Mouse (Mus musculus): ENCODE measurements around the gene Grin2b.

The Grin2b gene

DNA sequence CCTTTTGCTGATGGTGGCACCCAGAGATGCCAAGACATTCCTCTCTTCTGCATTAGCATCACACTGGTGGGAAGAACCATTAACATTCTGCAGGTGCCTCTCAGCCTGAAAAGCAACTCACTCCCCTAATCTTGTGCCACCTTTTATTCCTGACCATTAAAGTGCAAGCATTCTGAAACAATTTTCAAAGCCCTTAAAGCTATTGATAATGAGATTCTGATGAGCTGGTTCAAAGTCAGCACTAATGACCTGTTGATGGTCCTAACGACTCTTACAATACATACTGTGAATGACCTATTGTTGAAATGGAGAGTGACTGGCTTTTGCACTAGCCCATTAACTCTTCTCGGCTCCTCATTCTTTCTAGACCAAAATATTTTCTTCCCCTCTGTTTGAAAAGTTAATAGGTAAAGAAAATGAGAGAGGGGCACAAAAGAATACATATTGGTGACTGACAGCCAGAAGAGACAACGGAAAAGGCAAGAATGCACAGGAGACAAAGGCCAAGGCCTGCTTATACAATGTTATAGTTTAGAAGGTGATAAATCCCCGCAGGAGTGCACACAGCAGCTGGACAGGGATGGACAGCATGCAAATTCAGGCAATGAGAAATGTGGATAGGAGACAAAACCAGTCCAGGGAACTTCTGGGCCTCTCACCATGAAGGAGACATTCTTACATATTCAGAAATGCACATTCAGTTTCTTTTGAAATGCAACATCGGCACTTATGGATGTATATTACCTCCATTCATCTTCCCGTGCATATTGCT, 59.5 kb downstream of the Grin2b start:
- in situ Hi-C loops (cut with MboI; ENCODE audit: low pct_unique_long_range_greater_than_20kb in 1 of 2, low sequenced_read_pairs in 2 of 2, unreplicated experiment in 1 of 2) = no loop called here

- in situ Hi-C loops (cut with MboI; ENCODE audit: low pct_unique_long_range_greater_than_20kb in 1 of 2, low sequenced_read_pairs in 2 of 2, unreplicated experiment in 1 of 2) = no loop called here
Measured at GRCm38 (mm10) chr6:136109172-136109571, 64.1 kb downstream of the Grin2b start.

DNA sequence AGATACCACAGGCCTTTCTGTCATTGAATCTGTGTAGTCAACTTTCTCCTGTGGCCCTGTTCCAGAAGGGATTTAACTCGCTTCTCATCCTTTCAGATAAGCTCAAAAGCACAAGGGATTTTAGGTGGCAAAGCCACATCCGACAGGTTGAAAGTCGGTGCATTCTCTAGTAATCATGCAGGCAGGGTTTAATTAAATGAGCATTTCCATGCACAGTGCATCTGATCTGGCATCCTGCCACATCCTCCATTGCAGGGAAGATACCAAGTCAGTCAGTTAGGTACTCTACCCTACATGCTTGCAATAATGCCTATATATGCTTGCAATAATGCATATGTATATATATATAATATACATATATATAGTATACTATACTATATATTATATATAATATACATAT, 64.8 kb downstream of the Grin2b start:
- in situ Hi-C loops (cut with MboI; ENCODE audit: low pct_unique_long_range_greater_than_20kb in 1 of 2, low sequenced_read_pairs in 2 of 2, unreplicated experiment in 1 of 2) = no loop called here

- in situ Hi-C loops (cut with MboI; ENCODE audit: low pct_unique_long_range_greater_than_20kb in 1 of 2, low sequenced_read_pairs in 2 of 2, unreplicated experiment in 1 of 2) = no loop called here
Measured at GRCm38 (mm10) chr6:136105221-136105620, 68.1 kb downstream of the Grin2b start.

- in situ Hi-C loops (cut with MboI; ENCODE audit: low pct_unique_long_range_greater_than_20kb in 1 of 2, low sequenced_read_pairs in 2 of 2, unreplicated experiment in 1 of 2) = no loop called here
Measured at GRCm38 (mm10) chr6:136100241-136100640, 73.1 kb downstream of the Grin2b start.

DNA sequence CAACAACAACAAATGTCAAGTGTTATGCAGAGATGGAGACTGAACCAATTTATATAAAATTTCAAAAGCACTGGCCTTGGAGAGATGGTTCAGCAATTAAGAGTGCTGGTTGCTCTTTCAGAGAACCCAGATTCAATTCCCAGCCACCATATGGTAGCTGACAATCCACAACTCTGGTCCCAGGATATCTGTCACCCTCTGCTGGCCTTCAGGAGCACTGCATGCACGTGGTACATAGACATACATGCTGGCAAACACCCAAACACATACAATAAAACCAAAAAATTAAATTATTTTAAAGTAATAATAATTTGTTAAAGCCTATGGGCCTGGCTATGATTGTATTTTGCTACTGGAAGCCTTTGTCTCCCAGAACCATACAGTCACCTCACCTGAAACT, 77.0 kb downstream of the Grin2b start:
- in situ Hi-C loops (cut with MboI; ENCODE audit: low pct_unique_long_range_greater_than_20kb in 1 of 2, low sequenced_read_pairs in 2 of 2, unreplicated experiment in 1 of 2) = no loop called here

DNA sequence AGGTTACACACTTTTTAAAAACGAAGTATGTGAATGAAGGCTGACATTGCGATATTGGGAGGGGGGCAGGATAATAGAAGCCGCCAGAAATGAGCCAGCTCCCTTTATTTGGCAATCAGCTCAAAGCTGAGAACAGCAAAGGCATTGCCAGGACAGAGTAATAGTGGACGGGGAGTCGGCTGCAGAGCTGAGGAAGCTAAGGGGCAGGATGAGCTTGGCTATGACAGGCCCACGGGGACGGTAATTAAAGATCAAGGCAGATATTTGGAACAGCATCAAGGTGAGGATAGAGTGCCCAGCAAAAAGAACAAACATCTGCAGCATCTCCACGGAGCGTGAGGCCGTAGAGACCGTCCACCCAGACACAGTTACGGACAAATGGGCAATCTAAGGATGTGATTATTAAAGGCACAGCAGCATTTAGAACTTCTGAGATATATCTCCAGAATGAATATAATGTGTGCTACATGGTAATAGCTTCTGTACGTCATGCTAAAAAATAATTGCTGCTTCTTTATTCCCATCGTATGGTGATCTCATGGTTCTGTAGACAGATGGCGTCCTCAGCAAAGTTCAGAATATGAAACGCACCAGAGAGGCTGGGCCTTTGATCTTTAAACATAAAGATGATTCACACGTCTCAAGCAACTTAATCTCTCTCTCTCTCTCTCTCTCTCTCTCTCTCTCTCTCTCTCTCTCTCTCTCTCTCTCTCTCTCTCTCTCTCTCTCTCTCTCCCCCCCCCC, 93.1 kb downstream of the Grin2b start:
- in situ Hi-C loops (cut with MboI; ENCODE audit: low pct_unique_long_range_greater_than_20kb in 1 of 2, low sequenced_read_pairs in 2 of 2, unreplicated experiment in 1 of 2) = no loop called here

GRCm38 (mm10) chr6:136072326-136073054, 100.8 kb downstream of the Grin2b start:
- in situ Hi-C loops (cut with MboI; ENCODE audit: low pct_unique_long_range_greater_than_20kb in 1 of 2, low sequenced_read_pairs in 2 of 2, unreplicated experiment in 1 of 2) = no loop called here

DNA sequence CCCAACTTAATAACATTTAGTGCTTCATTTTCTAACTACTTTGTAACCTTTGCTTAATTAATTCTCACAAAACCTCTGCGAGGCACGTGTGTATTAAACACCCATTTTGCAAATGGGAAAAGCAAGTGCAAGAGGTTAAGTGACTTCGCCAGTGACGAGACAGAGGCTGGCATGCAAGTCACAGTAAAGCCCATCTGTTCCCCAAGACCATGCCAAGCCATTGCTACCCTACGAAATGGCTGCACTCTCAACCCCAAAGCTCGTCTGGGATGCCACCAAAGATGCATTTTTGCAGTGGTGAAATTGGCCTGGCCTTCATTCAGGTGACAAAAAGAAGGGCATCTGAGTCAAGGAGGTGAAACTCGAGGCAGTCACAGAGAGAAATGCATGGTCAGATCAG, 103.2 kb downstream of the Grin2b start:
- in situ Hi-C loops (cut with MboI; ENCODE audit: low pct_unique_long_range_greater_than_20kb in 1 of 2, low sequenced_read_pairs in 2 of 2, unreplicated experiment in 1 of 2) = no loop called here

DNA sequence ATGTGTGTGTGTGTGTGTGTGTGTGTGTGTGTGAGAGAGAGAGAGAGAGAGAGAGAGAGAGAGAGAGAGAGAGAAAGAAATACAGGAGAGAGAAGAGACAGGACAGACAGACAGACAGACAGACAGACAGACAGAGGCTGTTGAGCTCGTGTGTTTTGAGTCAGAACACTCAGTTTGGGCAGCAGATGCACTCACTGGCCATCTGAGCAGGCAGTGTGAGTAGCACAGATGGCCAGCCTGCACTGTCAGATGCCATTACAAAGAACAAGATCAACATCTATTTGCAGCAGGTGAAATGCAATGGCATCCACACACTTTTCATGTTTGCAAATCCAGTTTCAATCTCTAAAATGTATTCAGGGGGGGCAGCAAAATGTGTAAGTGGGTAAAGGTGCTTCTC, 120.0 kb downstream of the Grin2b start:
- in situ Hi-C loops (cut with MboI; ENCODE audit: low pct_unique_long_range_greater_than_20kb in 1 of 2, low sequenced_read_pairs in 2 of 2, unreplicated experiment in 1 of 2) = no loop called here

DNA sequence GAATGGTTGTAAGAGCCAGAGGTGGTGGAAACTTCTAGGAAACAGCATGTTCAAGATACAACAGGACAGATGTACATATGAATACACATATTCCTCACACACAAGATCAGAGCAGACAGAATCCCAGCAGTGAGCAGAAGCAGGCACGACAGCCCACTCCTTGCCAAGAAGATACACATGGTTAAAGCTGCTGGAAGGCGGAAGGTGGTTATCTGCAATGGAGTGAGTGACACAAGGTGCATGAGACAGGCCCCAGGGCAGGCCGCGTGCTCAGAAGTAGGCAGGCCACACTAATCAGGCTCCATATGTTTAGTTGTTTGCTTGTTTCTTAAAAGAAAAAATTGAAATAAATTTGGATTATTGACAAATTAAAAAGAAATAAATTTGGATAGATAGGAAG, 123.0 kb downstream of the Grin2b start:
- in situ Hi-C loops (cut with MboI; ENCODE audit: low pct_unique_long_range_greater_than_20kb in 1 of 2, low sequenced_read_pairs in 2 of 2, unreplicated experiment in 1 of 2) = no loop called here

GRCm38 (mm10) chr6:136048084-136048483, 125.2 kb downstream of the Grin2b start:
- in situ Hi-C loops (cut with MboI; ENCODE audit: low pct_unique_long_range_greater_than_20kb in 1 of 2, low sequenced_read_pairs in 2 of 2, unreplicated experiment in 1 of 2) = no loop called here

DNA sequence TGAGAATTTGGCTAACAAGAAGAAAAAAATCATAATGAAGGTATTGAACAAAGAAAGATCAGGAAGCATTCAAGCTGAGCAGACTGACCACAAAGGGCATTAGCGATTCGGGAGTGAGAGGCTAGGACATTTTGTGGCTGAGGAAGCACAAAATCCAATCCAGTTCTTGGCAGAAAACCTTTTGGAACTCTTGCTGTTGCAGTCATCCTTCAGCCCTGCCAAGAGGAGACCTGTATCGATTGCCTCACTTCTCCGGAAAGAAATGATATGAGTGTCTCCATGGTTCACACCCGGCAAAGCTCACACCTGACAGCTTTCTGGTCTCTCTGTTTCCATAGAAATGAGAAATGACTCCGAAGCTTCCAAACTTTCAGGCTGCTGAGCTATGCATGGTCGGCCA, 127.2 kb downstream of the Grin2b start:
- in situ Hi-C loops (cut with MboI; ENCODE audit: low pct_unique_long_range_greater_than_20kb in 1 of 2, low sequenced_read_pairs in 2 of 2, unreplicated experiment in 1 of 2) = no loop called here

DNA sequence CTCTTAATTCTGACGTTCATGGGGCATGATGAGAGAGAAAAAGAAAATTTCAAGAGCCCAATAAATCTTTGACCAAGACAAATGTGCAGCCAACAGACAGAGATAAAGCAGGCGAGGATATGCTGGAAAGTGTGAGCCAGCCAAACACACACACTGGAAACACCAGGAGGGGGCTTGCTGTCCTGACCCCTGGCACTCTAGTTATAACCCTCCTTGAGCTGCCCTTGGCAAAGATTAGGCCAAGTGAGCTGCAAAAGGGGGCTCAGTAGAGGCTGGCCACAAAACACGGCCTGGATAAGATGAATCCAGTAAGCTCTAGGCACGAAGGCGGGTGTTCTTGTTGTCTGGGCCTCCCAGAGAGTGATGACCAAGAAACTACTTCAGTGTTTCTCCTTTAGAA, 128.8 kb downstream of the Grin2b start:
- in situ Hi-C loops (cut with MboI; ENCODE audit: low pct_unique_long_range_greater_than_20kb in 1 of 2, low sequenced_read_pairs in 2 of 2, unreplicated experiment in 1 of 2) = no loop called here

DNA sequence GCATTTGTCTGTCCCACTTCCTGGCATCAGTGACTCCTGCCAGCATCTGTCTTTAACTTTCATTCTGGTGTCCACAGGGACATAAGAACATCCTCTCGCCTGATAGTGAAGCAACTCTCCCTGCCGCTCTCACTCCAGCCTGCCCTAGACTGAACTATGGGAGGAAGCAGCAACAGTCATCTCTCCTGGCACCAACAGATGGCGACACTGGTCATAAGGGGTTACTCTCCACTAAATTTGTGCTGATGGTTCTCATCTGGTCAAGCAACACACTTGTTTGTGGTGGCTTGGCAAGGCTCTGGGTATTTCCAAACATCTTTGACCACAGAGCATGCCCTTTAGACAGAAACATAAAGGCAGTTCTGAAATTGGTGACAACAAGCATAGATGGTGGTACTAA, 130.9 kb downstream of the Grin2b start:
- in situ Hi-C loops (cut with MboI; ENCODE audit: low pct_unique_long_range_greater_than_20kb in 1 of 2, low sequenced_read_pairs in 2 of 2, unreplicated experiment in 1 of 2) = no loop called here

- in situ Hi-C loops (cut with MboI; ENCODE audit: low pct_unique_long_range_greater_than_20kb in 1 of 2, low sequenced_read_pairs in 2 of 2, unreplicated experiment in 1 of 2) = no loop called here
Measured at GRCm38 (mm10) chr6:136041821-136042220, 131.5 kb downstream of the Grin2b start.

- in situ Hi-C loops (cut with MboI; ENCODE audit: low pct_unique_long_range_greater_than_20kb in 1 of 2, low sequenced_read_pairs in 2 of 2, unreplicated experiment in 1 of 2) = no loop called here
Measured at GRCm38 (mm10) chr6:136040931-136041330, 132.4 kb downstream of the Grin2b start.

GRCm38 (mm10) chr6:136029235-136029939, 143.9 kb downstream of the Grin2b start:
- in situ Hi-C loops (cut with MboI; ENCODE audit: low pct_unique_long_range_greater_than_20kb in 1 of 2, low sequenced_read_pairs in 2 of 2, unreplicated experiment in 1 of 2) = no loop called here

GRCm38 (mm10) chr6:136026936-136027335, 146.4 kb downstream of the Grin2b start:
- in situ Hi-C loops (cut with MboI; ENCODE audit: low pct_unique_long_range_greater_than_20kb in 1 of 2, low sequenced_read_pairs in 2 of 2, unreplicated experiment in 1 of 2) = no loop called here
